Mouse (Mus musculus) liver, adult 2 months (tissue): ENCODE data around the gene Ngdn. TPM values are rescaled to one million over a fixed set of nuclear protein-coding genes. Genes with fewer than 3 reads are reported as not detected.
A peak's percentile ranks its signal among the peaks of the same experiment; 100 is the strongest.

Experiments used
- DNase-seq: peaks from one replicate; pipeline ENCODE4 v3.0.0-alpha.2; 2011; ENCODE audit warnings: low read depth, low spot score; ENCODE audit errors: extremely low read depth
- H3K27ac ChIP-seq: fragments of 200-500 bp; replicated peaks from 2 replicates; pipeline ENCODE4 v1.5.1; 2012; ENCODE audit warnings: low read depth, mild to moderate bottlenecking, control low read depth, inconsistent platforms, low read length; ENCODE audit not compliant: insufficient read depth
- H3K27me3 ChIP-seq: fragments of 200-500 bp; 2 replicates; pipeline ENCODE4 v1.6.1; 2012; ENCODE audit warnings: mild to moderate bottlenecking, moderate library complexity, low read length, inconsistent platforms; ENCODE audit not compliant: control insufficient read depth, insufficient read depth
- H3K36me3 ChIP-seq: fragments of 200-500 bp; 2 replicates; pipeline ENCODE4 v1.6.1; 2012; ENCODE audit warnings: low read length, inconsistent platforms; ENCODE audit not compliant: control insufficient read depth, insufficient read depth
- H3K4me1 ChIP-seq: fragments of 200-500 bp; 2 replicates; pipeline ENCODE4 v1.6.1; 2011; ENCODE audit warnings: low read length; ENCODE audit not compliant: control insufficient read depth, insufficient read depth
- H3K4me3 ChIP-seq: fragments of 200-500 bp; 2 replicates; pipeline ENCODE4 v1.5.1; 2011; ENCODE audit warnings: low read depth, mild to moderate bottlenecking, control low read depth, low read length, moderate library complexity; ENCODE audit not compliant: insufficient read depth
- H3K79me2 ChIP-seq: fragments of 200-500 bp; 2 replicates; pipeline ENCODE4 v1.6.1; 2012; ENCODE audit warnings: inconsistent platforms, mild to moderate bottlenecking, low read length, moderate library complexity; ENCODE audit not compliant: control insufficient read depth, insufficient read depth
- H3K9ac ChIP-seq: fragments of 200-500 bp; 2 replicates; pipeline ENCODE4 v1.6.1; 2012; ENCODE audit warnings: low read depth, mild to moderate bottlenecking, control low read depth, inconsistent platforms, low read length
- CTCF ChIP-seq: fragments of 200-500 bp; IDR thresholded peaks from 2 replicates; pipeline ENCODE4 v1.5.1; 2011; ENCODE audit warnings: low read depth, low read length, control low read depth
- POLR2A ChIP-seq: fragments of 200-500 bp; IDR thresholded peaks from 2 replicates; pipeline ENCODE4 v1.6.1; 2011; ENCODE audit warnings: low read length, control low read depth; ENCODE audit not compliant: insufficient read depth; ENCODE audit errors: extremely low read depth
- WGBS: fragments of 180-500 bp; shearing (Covaris S2); methylation state at CpG from one replicate; pipeline ENCODE4 v1.1.7; 2018; 5-methylcytosine and 5-hydroxymethylcytosine counted together
- polyA plus RNA-seq: library from polyadenylated mRNA; depleted of rRNA; stranded (reverse); fragments of >200 nt; gene quantifications from 2 replicates; pipeline ENCODE4 v1.2.3, GENCODE M21; 2012
- total RNA-seq: library from RNA; depleted of rRNA; stranded (reverse); fragments of >200 nt; gene quantifications from 2 replicates; pipeline ENCODE4 v1.2.3, GENCODE M21; 2014

Gene Ngdn
- total and polyA plus RNA-seq, 2 experiments: 8.1 to 26.9 TPM

DNA sequence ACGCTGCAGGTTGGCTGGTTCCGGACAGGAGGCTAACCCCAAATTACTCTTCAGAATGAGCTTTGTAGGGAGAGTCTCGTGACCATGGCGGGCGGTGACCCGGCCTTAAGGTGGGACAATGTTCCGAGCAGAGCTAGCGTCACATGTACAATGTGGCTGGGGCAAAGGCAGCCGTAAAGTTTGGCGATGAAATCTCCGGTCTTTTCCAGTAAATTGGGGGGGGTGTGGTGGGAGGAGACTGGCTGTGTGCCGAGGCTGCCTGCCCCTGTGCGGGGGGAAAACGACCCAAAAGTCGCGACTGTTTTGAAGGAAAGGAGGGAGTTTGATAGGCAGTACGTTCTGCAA is 485 bp downstream of the Ngdn start:
- no peak for DNase-seq
- Histone ChIP-seq H3K4me3 (peak overlapping the region; percentile 65), H3K27ac (peak overlapping the region; percentile 65), H3K79me2 (peaks cover 4% of the 10 kb centered on the region; the same call in 1 of the 2 replicates), H3K9ac (peak overlapping the region; percentile 76), H3K36me3 (peaks cover 14% of the 10 kb centered on the region), H3K27me3 (no peaks in the 10 kb centered on the region), H3K4me1 (peaks cover 7% of the 10 kb centered on the region)
- no peak for TF ChIP-seq CTCF
- TF ChIP-seq POLR2A: no peak
- WGBS: under 1% methylated on average over 17 of the region's 17 CpGs

DNA sequence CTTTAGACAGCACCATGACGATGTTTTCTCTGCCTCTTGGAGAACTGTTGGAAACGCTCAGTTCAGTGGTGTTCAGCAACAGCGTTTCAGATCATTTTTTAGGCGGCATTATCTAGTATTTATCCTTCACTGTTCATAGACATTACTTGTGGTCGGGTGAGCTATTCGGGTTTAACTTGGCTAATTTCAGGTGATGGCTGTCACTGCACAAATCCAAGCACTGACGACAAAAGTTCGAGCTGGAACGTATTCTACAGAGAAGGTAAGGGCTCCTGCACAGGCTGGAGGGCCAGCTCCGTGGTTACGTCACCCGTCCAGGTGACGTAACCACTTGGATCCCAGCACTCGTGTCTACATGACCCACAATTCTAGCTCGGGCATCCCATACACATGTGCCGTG is 1.6 kb downstream of the Ngdn start:
- H3K27me3 ChIP-seq: no peaks in the 10 kb centered on the region
- H3K9ac ChIP-seq: no peak overlapping the region
- no peak overlapping the region for H3K27ac ChIP-seq
- H3K4me3 ChIP-seq: no peak overlapping the region
- H3K79me2 ChIP-seq: peaks cover 4% of the 10 kb centered on the region; the same call in 1 of the 2 replicates
- WGBS: 51% methylated on average over 16 of the region's 16 CpGs
- peaks cover 26% of the 10 kb centered on the region for H3K36me3 ChIP-seq
- H3K4me1 ChIP-seq: peaks cover 7% of the 10 kb centered on the region
- peak; percentile 18 for DNase-seq
- no peak for TF ChIP-seq CTCF
- no peak for TF ChIP-seq POLR2A

DNA sequence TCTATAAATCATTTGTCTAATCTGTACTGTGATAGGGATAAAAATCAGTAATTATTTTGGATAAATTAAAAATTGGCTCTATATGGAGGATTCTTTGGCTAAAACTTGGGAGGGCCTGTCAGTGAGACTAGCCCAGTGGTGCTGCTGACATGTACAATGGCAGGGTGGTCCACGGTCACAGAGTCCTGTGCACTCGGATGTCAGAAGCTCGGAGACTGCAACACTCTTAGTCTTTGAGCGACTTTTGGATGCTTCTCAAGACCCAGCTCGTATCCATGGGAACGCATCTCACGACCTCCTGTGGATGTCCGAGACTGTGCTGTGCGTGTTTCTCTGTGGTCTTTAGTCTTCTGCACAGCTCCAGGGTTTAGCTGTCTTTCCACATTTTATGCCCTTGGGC is 5.1 kb downstream of the Ngdn start:
- H3K27me3 ChIP-seq: no peaks in the 10 kb centered on the region
- DNase-seq: no peak
- H3K4me1 ChIP-seq: peaks cover 5% of the 10 kb centered on the region
- H3K79me2 ChIP-seq: peaks cover 4% of the 10 kb centered on the region; the same call in 1 of the 2 replicates
- H3K36me3 ChIP-seq: peaks cover 50% of the 10 kb centered on the region
- no peak overlapping the region for H3K27ac ChIP-seq
- H3K9ac ChIP-seq: no peak overlapping the region
- no peak overlapping the region for H3K4me3 ChIP-seq
- TF ChIP-seq CTCF (no peak), POLR2A (no peak)
- 96% methylated on average over 9 of the region's 9 CpGs for WGBS

GRCm38 (mm10) chr14:55023011-55023410 is 7.8 kb downstream of the Ngdn start:
- no peak overlapping the region for H3K9ac ChIP-seq
- H3K79me2 ChIP-seq: no peaks in the 10 kb centered on the region
- H3K4me1 ChIP-seq: peaks cover 2% of the 10 kb centered on the region; the same call in 1 of the 2 replicates
- no peaks in the 10 kb centered on the region for H3K27me3 ChIP-seq
- no peak overlapping the region for H3K27ac ChIP-seq
- no peak for DNase-seq
- TF ChIP-seq POLR2A (no peak), CTCF (no peak)
- WGBS: 90% methylated on average over 15 of the region's 15 CpGs
- H3K4me3 ChIP-seq: no peak overlapping the region
- H3K36me3 ChIP-seq: peaks cover 47% of the 10 kb centered on the region

GRCm38 (mm10) chr14:55024236-55024635 is 9.0 kb downstream of the Ngdn start:
- Histone ChIP-seq H3K27me3 (no peaks in the 10 kb centered on the region), H3K79me2 (no peaks in the 10 kb centered on the region), H3K27ac (no peak overlapping the region), H3K9ac (no peak overlapping the region), H3K4me1 (peaks cover 1% of the 10 kb centered on the region; the same call in 1 of the 2 replicates), H3K36me3 (peaks cover 45% of the 10 kb centered on the region), H3K4me3 (no peak overlapping the region)
- DNase-seq: peak; percentile 32
- 66% methylated on average over 7 of the region's 7 CpGs for WGBS
- TF ChIP-seq CTCF (peak; percentile 60), POLR2A (no peak)

DNA sequence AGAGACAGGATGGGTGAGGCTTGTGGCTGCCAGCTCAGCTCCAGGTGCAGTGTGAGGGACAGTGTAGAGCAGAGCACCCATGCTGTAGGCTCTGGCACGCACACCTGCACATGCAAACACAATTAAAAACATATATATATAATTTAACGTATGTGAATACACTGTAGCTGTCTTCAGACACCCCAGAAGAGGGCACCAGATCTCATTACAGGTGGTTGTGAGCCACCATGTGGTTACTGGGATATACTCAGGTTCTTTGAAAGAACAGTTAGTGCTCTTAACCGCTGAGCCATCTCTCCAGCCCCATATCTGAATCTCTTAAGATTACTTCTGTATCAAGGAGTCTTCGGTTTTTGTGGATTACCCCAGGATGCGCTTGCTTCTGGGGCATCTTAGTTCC is 10.3 kb downstream of the Ngdn start:
- no peak overlapping the region for H3K9ac ChIP-seq
- H3K4me3 ChIP-seq: no peak overlapping the region
- no peaks in the 10 kb centered on the region for H3K27me3 ChIP-seq
- H3K79me2 ChIP-seq: no peaks in the 10 kb centered on the region
- H3K27ac ChIP-seq: no peak overlapping the region
- H3K4me1 ChIP-seq: no peaks in the 10 kb centered on the region
- no peak for DNase-seq
- H3K36me3 ChIP-seq: peaks cover 40% of the 10 kb centered on the region
- 92% methylated on average over 5 of the region's 5 CpGs for WGBS
- TF ChIP-seq POLR2A (no peak), CTCF (no peak)
